15 mouse cellular contexts compared by ENCODE assay signal in the genomic region with DNA sequence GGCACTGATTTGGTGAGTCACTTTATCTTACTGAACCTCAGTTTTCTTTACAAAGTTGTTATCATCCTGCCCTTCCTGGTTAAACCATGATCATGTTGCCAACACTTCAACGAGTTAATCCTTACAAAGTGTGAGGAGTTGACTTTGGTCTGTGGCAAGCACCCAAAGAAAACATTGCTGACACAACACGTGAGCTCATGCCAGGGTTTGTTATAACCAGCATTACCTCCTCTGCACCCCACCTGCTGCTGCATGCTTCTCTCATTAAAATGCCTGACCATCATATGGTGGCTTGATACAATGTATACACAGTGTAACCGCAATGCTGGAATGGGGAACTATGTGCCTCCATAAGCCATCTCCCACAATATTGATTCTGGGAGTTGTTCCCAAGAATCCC.
DNase-seq lines count a peak whose midpoint lies in the region; ATAC-seq and TF ChIP-seq lines count a peak whose summit lies in the region.
"Had no signal": no experiment of that assay in that cellular context is flagged by ENCODE, and none has a peak within 500 bp of the region (broad histone marks: within the 10 kb centered on the region; RNA-seq: fewer than 3 reads in every experiment).

No protein-coding gene starts in this region.

- H3K4me2 ChIP-seq in liver, postnatal 0 days (ENCODE audit: low read depth, low read length), result no peak overlapping the region
- no peak overlapping the region for H3K4me2 ChIP-seq in liver, embryonic 12.5 days
- H3K4me2 ChIP-seq in limb, embryonic 12.5 days, result no peak overlapping the region

- H3K9ac ChIP-seq in liver, postnatal 0 days (replicated peaks), result no peak overlapping the region
- no peak overlapping the region for H3K9ac ChIP-seq in liver, embryonic 12.5 days
- H3K9ac ChIP-seq in limb, embryonic 12.5 days (replicated peaks), result no peak overlapping the region

- no peaks in the 10 kb centered on the region for H3K27me3 ChIP-seq in liver, postnatal 0 days (ENCODE audit: insufficient read depth, low read length)
- no peaks in the 10 kb centered on the region for H3K27me3 ChIP-seq in liver, embryonic 12.5 days (replicated peaks)
- H3K27me3 ChIP-seq in limb, embryonic 12.5 days, result no peaks in the 10 kb centered on the region
- H3K27me3 ChIP-seq: megakaryocyte, embryonic 14.5 days had no signal

- no peaks in the 10 kb centered on the region for H3K36me3 ChIP-seq in liver, postnatal 0 days (replicated peaks; ENCODE audit: insufficient read depth, low read length)
- H3K36me3 ChIP-seq in liver, embryonic 12.5 days, result no peaks in the 10 kb centered on the region
- H3K36me3 ChIP-seq in limb, embryonic 12.5 days, result no peaks in the 10 kb centered on the region
- H3K36me3 ChIP-seq: heart, embryonic 10.5 days had no signal

- no peak overlapping the region for H3K4me3 ChIP-seq in liver, postnatal 0 days (ENCODE audit: low read depth, low read length)
- no peak overlapping the region for H3K4me3 ChIP-seq in liver, embryonic 12.5 days
- H3K4me3 ChIP-seq in limb, embryonic 12.5 days (replicated peaks), result no peak overlapping the region
- H3K4me3 ChIP-seq: heart, embryonic 10.5 days; hindbrain, embryonic 10.5 days; megakaryocyte, embryonic 14.5 days had no signal

- no peak for TF ChIP-seq EP300 in liver, postnatal 0 days (IDR thresholded peaks at IDR 0.05; ENCODE audit: low read depth)

- ATAC-seq in liver, postnatal 0 days, result no peak
- ATAC-seq in liver, embryonic 12.5 days, result no peak
- peak; percentile 59; the same call in 1 of the 2 replicates for ATAC-seq in limb, embryonic 12.5 days (ENCODE audit: insufficient number of reproducible peaks, insufficient read depth, low FRiP score, low TSS enrichment, low read depth)
- ATAC-seq: intestine, embryonic 16.5 days had no signal

- no peaks in the 10 kb centered on the region for H3K4me1 ChIP-seq in liver, postnatal 0 days (ENCODE audit: insufficient read depth)
- H3K4me1 ChIP-seq in liver, embryonic 12.5 days, result no peaks in the 10 kb centered on the region
- H3K4me1 ChIP-seq in limb, embryonic 12.5 days (replicated peaks), result peaks cover 52% of the 10 kb centered on the region
- H3K4me1 ChIP-seq: heart, embryonic 10.5 days; megakaryocyte, embryonic 14.5 days had no signal

- TF ChIP-seq CTCF in liver, postnatal 0 days (IDR thresholded peaks at IDR 0.05; ENCODE audit: low read depth), result no peak

- 61% methylated on average over 3 of the region's 3 CpGs for WGBS in liver, postnatal 0 days (ENCODE audit: insufficient replicate concordance)
- 64% methylated on average over 3 of the region's 3 CpGs for WGBS in liver, embryonic 12.5 days (ENCODE audit: insufficient replicate concordance)
- WGBS in limb, embryonic 12.5 days, result 58% methylated on average over 3 of the region's 3 CpGs

- H3K27ac ChIP-seq in liver, postnatal 0 days (ENCODE audit: low read depth), result no peak overlapping the region
- H3K27ac ChIP-seq in liver, embryonic 12.5 days, result no peak overlapping the region
- 0 out of 2 replicates have a peak overlapping the region, but pooled peaks have one; percentile 12 for H3K27ac ChIP-seq in limb, embryonic 12.5 days
- H3K27ac ChIP-seq: heart, embryonic 10.5 days; hindbrain, embryonic 10.5 days had no signal

- peak; percentile 18 for DNase-seq in liver, postnatal 0 days
- peak; percentile 94 for DNase-seq in kidney, adult 9 months
- DNase-seq in lung, postnatal 4 days, result peak; percentile 7 to 21
- DNase-seq in frontal cortex, postnatal 14 days (ENCODE audit: low spot score in 2 of 2), result no peak
- DNase-seq in left cerebral cortex, adult 8-10 months (ENCODE audit: low spot score in 2 of 2), result no peak
- DNase-seq: adrenal gland, postnatal 36 days; gastrocnemius, postnatal 14 days; layer of hippocampus, postnatal 36 days; liver had no signal

- no peaks in the 10 kb centered on the region for H3K9me3 ChIP-seq in liver, postnatal 0 days (ENCODE audit: low read length)
- no peaks in the 10 kb centered on the region for H3K9me3 ChIP-seq in liver, embryonic 12.5 days (replicated peaks)
- H3K9me3 ChIP-seq in limb, embryonic 12.5 days, result no peaks in the 10 kb centered on the region
- H3K9me3 ChIP-seq: heart, embryonic 10.5 days; hindbrain, embryonic 10.5 days had no signal

Comparison
In these comparisons a context has a peak if more than half of its experiments do, and no peak if none do; other contexts are left out.
1. DNase-seq: peak in liver, postnatal 0 days (single experiment), kidney, adult 9 months (single experiment) and lung, postnatal 4 days (2 of 2); none in frontal cortex, postnatal 14 days (0 of 2) and left cerebral cortex, adult 8-10 months (0 of 2).